Mouse (Mus musculus) gastrocnemius, postnatal 4 days (tissue): ENCODE results near the gene Sfpq. TPM values are rescaled to one million over a fixed set of nuclear protein-coding genes. Genes with fewer than 3 reads are reported as not detected.

Experiments used
- DNase-seq, 2 experiments: peaks; one replicate each; pipeline ENCODE4 v3.0.0; 2021 to 2022; ENCODE audit warnings: low spot score in 2 of 2, mixed read lengths in 2 of 2
- total RNA-seq, 2 experiments: library from RNA; stranded (reverse); gene quantifications; 2 replicates each; pipeline ENCODE4 v1.2.3; 2021

Sfpq gene
- total RNA-seq, 2 experiments from 2014 or later, result 171 to 250 TPM

GRCm38 (mm10) chr4:127026826-127027225, 5.7 kb downstream of the Sfpq start:
- DNase-seq, result no peak

GRCm38 (mm10) chr4:127027228-127028190, 6.4 kb downstream of the Sfpq start:
- peak in 1 of 2 experiments; percentile 23 for DNase-seq

- no peak for DNase-seq
Observed at GRCm38 (mm10) chr4:127037158-127037557, 16.0 kb downstream of the Sfpq start.

- no peak for DNase-seq
Observed at GRCm38 (mm10) chr4:127037908-127038827, 17.0 kb downstream of the Sfpq start.

GRCm38 (mm10) chr4:127038828-127039349, 17.8 kb downstream of the Sfpq start:
- no peak for DNase-seq

GRCm38 (mm10) chr4:127039871-127040483, 18.9 kb downstream of the Sfpq start:
- no peak for DNase-seq

GRCm38 (mm10) chr4:127043540-127043939, 22.4 kb downstream of the Sfpq start:
- DNase-seq, result no peak

DNA sequence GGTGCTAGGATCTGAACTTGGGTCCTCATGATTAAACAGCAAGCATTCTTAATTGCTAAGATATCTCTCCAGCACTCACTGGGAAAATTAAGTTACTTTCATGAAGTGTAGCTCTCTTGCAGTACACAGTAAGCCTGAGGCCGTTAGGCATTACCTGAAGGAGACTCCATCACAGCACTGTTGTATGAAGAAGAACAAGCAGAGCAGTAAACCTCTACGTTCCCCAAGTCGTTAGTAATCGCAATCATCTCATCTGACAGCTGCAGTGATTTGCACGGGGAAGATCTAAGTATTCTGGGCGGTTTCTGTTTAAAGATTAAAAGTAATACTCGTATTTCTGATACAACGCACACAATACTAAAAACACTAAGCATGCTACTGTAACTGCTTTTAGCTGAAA, 30.0 kb downstream of the Sfpq start:
- no peak for DNase-seq

- DNase-seq, result no peak
Observed at GRCm38 (mm10) chr4:127053071-127053470, 31.9 kb downstream of the Sfpq start.

- no peak for DNase-seq
Observed at GRCm38 (mm10) chr4:127054522-127055198, 33.5 kb downstream of the Sfpq start.

GRCm38 (mm10) chr4:127060585-127061290, 39.6 kb downstream of the Sfpq start, which contains the start of gene Zmym1:
TSS of gene Zmym1 (minus strand) at chr4:127061152.
- DNase-seq, result peak; percentile 85 to 93

DNA sequence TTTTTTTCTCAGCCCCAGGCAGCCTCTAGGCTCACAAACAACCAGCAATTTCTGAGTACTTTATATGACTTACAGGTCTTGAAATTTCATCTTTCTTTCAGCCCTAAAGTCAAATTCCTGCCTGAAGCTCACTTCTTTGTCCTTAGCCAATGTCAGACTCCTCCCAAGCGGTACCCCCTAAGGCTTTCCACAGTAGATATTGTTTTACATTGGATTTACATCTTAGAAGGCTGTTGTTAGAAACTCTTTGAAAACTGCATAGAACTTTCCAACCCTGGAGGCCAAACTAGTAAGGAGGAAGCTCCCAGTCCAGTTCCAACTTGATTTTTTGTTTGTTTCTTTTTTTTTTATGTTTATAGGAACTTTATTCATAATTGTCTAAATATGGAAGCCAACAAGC, 42.9 kb downstream of the Sfpq start:
- no peak for DNase-seq

DNA sequence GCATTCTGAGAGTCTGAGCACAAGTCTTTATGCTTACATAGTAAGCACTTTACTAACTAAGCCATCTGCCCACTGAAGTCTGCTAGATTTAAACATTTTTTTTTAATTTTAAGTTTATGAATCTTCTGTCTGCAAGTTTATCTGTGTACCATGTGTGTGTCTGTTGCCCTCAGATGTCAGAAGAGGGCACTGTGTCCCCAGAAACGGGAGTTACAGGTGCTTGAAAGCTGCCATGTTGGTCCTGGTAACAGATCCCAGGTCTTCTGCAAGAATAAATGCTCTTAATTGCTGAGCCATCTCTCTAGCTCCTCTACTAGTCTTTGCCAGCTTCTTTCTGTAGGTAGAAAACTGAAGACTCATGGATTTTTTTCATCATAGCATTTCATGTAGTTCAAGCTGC, 53.8 kb downstream of the Sfpq start:
- DNase-seq, result no peak

- DNase-seq, result peak; percentile 91 to 96
Observed at GRCm38 (mm10) chr4:127076875-127077548, 55.9 kb downstream of the Sfpq start, which contains the start of gene Zmym6. TSS of gene Zmym6 (plus strand) at chr4:127077383.

DNA sequence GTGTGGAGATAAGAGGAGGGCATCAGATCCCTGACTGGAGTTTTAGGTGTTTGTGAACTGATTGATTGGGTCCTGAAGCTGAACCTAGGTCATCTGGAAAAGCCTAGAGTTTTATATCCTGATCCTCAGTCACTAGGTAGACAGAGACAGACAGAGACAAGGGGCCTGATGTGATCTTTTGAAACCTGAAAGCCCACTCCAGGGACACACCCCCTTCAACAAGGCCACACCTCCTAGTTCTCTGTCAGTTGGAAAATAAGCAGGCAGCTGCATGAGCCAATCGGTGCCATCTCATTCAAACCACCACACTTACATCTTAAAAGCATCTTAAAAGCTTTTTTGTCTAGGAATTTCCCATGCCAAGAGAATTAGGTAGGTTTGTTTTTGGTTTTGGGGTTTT, 59.7 kb downstream of the Sfpq start:
- DNase-seq, result no peak

GRCm38 (mm10) chr4:127083131-127083530, 62.0 kb downstream of the Sfpq start:
- no peak for DNase-seq

DNA sequence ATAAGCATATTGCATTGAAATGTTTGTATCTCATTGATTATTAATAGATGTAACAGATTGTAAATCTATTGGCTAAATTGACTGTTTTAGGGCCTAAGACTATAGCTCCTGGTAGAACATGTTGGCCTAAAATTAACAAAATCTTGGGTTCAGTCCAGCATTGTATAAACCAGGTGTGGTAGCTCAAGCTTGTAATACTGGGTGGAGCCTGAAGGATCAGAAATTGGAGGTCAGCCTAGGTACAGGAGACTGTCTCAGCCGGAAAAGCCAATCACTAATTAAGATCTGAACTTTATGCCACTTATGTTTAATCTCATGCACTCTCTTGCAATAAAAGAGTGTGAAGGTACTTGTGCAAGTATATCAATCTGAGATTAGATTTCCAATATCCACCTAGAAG, 64.6 kb downstream of the Sfpq start:
- DNase-seq, result no peak
